Mouse (Mus musculus) left cerebral cortex, adult 8-10 months (tissue): Measurements from ENCODE around the gene Ephx1. TPM values are rescaled to one million over a fixed set of nuclear protein-coding genes. Genes with fewer than 3 reads are reported as not detected.
"Not testable (repeated sequence)": the region's sequence is repeated elsewhere in the genome, so short reads cannot be mapped to it uniquely, and the experiment has no call there.

Experiments
- DNase-seq, 2 experiments: peaks; one replicate each; pipeline ENCODE4 v3.0.0; 2022; ENCODE audit warnings: low spot score in 2 of 2
- total RNA-seq, 4 experiments: library from RNA; stranded (reverse); gene quantifications; 2 replicates each; pipeline ENCODE4 v1.2.4; 2022

The Ephx1 gene
- 10 to 100 TPM; 36.8 to 45.6 (median 41.1) TPM for total RNA-seq

- DNase-seq, result no peak
These were observed at the start of gene Ephx1 for GRCm38 (mm10) chr1:181020756-181021487. Gene Ephx1 (minus strand): TSS chr1:181020904.

DNA sequence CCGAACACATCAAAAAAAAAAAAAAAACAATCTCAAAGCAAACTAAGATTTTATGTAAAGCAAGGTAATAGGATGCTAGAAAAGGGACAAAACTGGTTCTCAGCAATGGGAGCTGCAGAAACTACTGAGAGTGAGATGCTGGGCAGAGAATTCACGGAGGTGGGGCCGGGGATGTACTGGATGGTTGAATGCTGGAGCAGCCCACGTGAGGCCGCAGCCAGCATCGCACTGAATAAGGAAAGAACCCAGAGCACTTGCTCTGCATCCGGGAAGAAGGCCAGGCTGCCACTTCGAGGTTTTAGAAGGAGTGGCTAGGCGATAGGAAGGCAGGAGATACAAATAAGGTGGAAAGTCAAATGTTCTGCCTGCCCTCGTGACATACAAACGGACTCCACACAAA, 49.0 kb upstream of the Ephx1 start:
- DNase-seq, result peak in 1 of 2 experiments; percentile 17

DNA sequence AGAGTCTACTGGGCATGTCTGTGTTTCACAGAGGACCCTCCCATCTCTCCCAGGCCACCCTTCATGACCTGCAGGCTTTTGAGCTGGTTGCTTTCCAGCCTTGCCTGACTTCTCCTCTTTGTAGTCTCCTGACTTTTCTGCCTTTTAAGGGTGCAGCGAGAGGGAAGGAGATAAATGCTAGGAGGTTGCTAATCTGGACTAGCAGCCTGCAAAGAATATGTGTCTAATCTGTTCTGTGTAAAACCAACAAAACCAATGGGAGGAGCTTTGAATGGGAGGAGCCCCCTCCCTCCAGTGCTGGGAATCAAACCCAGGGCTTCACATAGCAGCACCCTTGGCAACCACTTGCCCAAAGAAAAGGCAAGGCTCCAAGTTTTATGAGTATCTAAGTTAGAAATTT, 47.6 kb upstream of the Ephx1 start:
- no peak for DNase-seq

DNA sequence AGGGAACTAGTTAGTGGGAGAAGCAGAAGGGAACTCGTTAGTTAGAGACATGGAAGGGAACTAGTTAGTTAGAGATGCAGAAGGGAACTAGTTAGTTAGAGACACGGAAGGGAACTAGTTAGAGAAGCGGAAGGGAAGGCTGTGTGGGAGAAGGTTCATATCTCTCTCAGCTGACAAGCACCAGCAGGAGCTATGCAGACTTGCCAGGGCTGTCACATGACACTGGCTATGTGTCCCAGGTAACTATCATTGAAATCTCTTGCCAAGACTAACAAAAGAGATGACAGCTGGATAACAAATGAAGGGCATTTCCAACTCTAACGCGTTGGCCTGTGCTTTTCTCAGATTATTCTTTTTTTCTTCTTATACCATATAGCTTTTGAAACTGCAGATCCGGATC, 43.9 kb upstream of the Ephx1 start:
- DNase-seq, result no peak

DNA sequence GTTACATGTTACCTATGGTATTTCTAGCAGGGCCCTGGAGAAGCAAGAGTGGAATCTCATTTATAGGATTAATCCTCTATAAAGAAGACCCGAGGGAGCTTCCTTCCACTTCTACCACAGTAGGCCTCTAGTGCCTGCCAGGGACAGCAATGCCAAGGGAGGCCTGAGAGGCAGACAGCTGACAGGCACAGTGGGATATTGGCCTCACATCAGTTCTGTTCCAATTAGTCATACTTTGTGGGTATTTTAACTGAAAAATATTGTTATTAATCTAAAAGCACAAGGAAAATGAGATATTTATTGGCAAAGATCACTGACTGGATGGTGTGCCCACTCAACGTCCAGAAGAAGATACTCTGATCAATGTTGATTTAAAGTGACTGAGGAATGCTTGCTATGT, 43.3 kb upstream of the Ephx1 start:
- DNase-seq, result no peak

DNA sequence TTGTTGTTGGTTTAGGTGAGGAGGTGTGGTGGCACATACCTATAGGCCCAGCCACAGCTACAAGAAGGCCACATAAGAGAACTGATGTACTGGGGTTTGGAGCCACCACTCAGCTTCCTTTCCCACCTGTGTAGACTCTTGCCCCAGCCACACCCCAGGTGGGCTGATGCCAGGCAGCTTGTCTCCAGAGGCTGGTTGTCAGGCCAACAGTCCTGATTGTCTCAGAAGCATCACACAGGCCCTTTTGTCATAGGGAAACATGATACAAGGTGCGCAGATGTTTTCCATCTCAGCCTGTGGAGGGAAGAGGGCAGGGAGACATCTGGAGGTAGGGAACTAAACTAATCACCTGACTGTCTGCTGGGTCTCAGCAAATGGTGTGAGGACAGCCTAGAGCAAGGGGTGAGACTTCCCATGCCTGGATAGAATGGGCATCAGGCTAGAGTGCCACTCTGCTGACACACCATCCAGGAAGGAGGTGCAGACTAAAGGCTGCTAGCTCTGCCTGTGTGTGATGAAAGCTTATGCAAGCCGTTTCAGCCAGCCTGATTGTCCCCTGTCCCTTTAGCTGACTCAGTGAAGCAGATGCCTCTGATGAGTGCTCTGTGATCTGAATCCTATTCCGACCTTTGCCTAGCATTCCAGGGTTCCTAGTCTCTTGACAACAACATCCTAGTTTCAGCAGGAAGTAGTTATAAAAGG, 41.2 kb upstream of the Ephx1 start:
- no peak for DNase-seq

- DNase-seq, result no peak
These were observed 32.2 kb upstream of the Ephx1 start for GRCm38 (mm10) chr1:181052898-181053297.

GRCm38 (mm10) chr1:181050937-181051336, 30.2 kb upstream of the Ephx1 start, which contains the start of gene 9130409I23Rik:
Gene 9130409I23Rik (plus strand): TSS chr1:181051237.
- no peak for DNase-seq

DNA sequence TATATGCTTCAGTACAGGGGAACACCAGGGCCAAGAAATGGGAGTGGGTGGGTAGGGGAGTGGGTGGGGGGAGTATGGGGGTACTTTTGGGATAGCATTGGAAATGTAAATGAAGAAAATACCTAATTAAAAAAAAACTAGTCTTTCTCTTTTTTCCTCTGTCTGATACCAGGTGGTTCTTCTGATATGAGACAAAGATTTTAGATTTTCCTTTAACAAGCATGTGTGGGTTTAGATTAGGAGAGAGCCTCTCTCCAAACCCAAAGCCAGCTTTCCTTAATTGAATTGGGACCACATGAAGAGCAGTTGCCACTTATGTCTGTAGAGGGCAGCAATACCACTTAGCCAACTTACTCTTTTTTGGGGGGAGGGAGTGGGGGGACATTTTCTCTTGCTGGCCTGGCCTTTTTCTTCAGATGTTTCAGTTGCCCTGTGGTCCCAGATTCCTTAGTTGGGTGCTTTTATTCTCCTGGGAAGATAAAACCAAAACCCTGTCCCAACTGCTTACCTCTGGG, 28.7 kb upstream of the Ephx1 start:
- no peak for DNase-seq

GRCm38 (mm10) chr1:181047520-181047919, 26.8 kb upstream of the Ephx1 start:
- no peak for DNase-seq

DNA sequence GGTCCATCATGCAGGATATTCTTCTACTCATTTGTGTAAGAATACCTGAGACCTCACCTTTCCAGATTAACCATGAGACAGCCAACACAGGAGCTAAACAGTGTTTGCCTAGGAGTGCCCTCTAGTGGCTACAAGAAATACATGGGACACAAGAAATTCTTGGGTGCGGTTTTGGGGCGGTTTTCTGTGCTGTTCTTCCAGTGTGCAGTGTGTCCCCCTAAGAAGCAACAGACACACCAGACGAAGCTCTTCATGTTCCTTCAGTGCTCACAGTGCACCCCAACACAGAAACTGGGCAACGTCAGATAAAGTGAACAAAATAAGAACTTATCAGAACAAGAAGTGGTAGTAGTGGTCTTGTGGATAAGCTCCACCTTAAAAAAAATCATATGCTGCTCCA, 18.9 kb upstream of the Ephx1 start:
- no peak for DNase-seq

DNA sequence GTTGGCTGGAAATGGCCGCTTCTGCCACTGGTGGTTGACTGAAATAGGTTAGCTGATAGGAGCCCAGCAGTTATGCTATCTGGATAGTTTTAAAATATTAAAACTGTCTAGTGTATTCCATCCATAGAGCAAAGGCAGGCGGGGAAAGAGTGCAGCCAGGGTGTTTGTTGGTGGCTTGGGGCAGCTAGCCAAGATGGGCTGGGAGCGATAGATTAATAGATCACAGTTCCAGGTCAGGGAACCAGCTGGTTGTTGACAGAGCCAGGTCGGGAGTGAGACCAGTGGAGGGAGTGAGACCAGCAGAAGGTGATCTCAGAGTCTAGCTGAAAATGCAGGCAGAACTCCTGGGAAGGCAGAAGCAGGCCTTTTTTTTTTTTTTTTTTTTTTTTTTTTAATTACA, 16.9 kb upstream of the Ephx1 start:
- DNase-seq, result no peak

DNA sequence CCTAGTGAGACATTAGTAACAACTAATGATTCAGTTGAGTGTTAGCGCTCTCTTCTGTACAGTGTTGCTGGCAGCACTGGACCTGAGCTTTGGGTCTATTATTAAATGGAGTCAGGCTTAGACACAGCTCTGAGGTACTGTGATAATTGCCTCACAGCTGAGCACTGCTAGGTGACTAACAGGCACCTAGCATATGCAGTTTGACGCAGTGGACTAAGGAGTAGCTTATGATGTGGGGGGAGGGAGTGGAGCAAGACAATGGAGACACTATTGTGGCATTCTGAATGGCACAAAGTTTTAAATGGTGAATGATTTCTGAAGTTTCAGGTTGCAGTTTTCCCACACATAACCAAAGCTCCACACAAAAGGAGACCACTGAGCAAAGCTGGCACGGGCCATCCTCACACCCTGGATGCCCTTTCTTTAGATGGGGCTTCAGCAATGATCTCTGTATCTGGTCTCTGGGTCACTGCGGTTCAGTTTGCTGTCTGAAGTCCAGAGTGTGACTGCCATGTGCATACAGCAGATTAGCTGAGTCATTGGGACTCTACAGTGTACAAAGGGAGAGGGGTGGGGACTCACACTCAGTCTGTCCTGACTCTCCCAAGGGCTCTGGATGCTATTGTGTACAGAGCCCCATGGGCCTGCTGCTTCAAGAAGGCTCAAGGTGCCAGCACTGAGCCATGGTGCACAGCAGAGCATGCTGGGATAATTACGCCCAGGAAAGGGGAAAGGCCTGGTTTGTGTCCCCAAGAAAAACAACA, 14.5 kb upstream of the Ephx1 start:
- DNase-seq, result not testable (repeated sequence)

DNA sequence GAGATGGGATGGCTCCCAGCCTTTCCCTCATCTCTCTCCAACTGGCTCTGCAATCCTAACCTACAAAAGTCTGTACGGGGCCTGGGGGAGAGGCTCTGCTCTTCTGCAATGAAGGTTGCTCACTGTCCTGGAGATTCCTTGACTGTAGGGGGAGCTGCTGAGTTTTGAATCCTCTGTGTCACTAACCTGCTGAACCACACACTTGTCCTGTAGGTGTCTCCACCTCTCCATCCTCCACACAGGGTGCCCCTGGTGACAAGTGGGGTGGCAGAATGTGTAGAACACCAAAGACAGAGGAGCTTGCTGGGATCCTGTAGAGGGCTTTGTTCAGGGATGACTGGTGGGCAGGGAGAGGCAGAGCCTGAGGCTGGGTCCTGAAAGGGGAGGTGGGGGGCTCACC, 1.6 kb upstream of the Ephx1 start:
- DNase-seq, result peak in 1 of 2 experiments; percentile 30

- no peak for DNase-seq
These were observed 773 bp upstream of the Ephx1 start for GRCm38 (mm10) chr1:181021488-181021865.

DNA sequence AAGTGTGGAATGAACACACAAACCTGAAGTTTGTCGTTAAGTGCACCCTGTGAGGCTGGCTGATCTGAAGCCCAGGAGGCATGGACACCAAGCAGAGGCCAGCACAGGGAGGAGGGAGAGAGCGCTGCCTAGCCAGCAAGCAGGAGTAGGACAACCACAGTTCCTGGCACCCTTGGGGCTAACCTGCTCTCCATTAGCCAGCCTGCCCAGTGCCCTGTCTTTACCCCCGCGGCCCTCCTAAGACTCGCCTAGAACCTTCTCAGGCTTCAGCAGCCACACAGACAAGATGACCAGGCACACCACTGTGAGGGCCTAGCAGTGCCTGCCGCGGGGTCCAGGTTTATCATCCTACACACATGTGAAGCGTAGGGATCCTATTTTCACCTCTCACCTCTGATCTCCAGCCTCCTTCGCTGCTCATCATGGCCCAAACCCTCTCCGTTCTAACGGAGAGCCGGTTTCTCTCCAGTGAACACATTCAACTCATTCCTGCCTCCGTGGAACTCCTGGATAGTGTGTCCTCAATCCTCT, 2.7 kb downstream of the Ephx1 start:
- no peak for DNase-seq

- DNase-seq, result peak; percentile 56
These were observed 3.4 kb downstream of the Ephx1 start for GRCm38 (mm10) chr1:181017212-181017711.

DNA sequence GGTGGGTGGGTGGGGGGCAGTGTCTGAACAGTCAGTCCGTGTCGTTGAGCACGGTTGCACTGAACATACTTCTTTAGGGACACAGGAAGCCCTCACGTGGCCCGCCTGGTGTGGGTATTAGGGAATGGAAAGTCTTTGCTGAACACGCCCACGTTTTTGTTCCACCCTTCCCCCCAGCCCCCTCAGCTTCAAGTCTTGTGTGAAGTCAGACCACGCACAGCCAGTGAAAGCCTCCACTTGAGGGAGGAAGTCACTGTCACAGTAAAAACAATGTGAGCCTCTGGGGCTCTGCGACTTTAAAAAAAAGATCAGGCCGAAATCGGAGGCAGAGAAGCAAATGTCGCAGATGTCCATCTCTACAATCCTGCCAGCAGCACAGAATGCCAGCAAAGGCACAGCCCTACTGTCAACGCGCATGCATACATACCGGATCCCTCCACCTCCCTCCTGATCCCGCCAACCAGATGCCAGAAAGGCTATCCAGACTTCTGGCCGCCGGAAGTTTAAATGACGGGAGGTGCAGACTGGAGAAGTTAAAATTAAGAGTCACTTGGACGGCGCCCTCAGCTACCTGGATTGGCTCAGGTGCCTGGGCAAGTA, 4.1 kb downstream of the Ephx1 start:
- peak; percentile 39 to 75 for DNase-seq

GRCm38 (mm10) chr1:181016045-181016444, 4.7 kb downstream of the Ephx1 start:
- DNase-seq, result no peak

DNA sequence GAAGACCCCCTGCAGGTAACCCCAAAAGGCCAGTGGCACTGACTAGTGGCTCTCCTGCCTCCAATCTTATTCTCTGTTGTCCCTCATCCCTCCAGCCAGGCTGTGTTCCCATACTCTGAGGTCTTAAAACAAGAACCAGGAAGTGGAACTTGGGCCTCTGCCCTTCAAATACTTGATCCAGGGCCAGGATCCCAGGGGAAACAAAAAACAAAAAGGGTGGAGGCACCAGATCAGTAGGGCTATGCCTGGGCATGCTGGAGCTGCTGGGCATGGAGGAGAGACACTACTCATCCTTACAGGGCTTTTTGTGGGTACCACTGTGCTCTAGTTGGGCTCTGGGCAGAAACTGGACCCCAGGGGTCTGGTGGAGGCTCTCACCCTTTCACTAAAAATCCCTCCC, 5.1 kb downstream of the Ephx1 start:
- DNase-seq, result no peak
